Mouse (Mus musculus) ES-Bruce4 (cell line): ENCODE data around the gene Ntn4.

Experiments used
- CTCF ChIP-seq: IDR thresholded peaks from one replicate; pipeline ENCODE4 v1.8.1; 2011; ENCODE audit warnings: low read depth, low read length
- EP300 ChIP-seq: IDR thresholded peaks from 2 replicates; pipeline ENCODE4 v1.6.1; 2011; ENCODE audit warnings: low read depth, low read length; ENCODE audit not compliant: insufficient read depth
- POLR2A ChIP-seq: IDR thresholded peaks from one replicate; pipeline ENCODE4 v1.8.1; 2011; ENCODE audit warnings: low read length; ENCODE audit not compliant: insufficient read depth

DNA sequence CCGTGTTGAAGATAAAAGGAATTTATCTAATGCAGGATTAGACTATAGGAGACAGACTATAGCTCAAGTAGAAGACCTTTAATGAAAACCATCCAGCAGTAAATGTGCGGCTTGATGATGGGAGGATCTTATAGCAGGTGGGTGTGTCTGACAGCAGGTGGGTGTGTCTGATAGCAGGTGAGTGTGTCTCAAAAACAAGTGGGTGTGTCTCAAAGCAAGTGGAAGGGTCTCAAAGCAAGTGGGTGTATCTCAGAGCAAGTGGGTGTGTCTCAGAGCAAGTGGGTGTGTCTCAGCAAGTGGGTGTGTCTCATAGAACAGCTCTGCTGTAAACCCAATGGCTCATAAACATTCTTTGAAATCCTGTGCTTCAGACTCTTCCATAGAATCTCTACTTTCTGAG, 25.7 kb downstream of the Ntn4 start:
- TF ChIP-seq CTCF (no peak), EP300 (0 out of 2 replicates have a peak, but pooled peaks have one; percentile 34), POLR2A (no peak)
